Mouse (Mus musculus) limb, embryonic 14.5 days (tissue): ENCODE data around the gene Rpl18. TPM values are rescaled to one million over a fixed set of nuclear protein-coding genes. Genes with fewer than 3 reads are reported as not detected.

Source experiments
- ATAC-seq: fragments of 200-750 bp; cut with Nextera tagmentation; 2 replicates; pipeline ENCODE4 v1.8.0; 2017; ENCODE audit warnings: low read depth, moderate number of reproducible peaks, moderate TSS enrichment; ENCODE audit not compliant: low FRiP score
- DNase-seq: peaks from one replicate; pipeline ENCODE4 v3.0.0-alpha.2; 2015; ENCODE audit warnings: low spot score
- H3K27ac ChIP-seq: fragments of 300-500 bp; sonication (generic); replicated peaks from 2 replicates; pipeline ENCODE4 v1.5.1; 2014; ENCODE audit warnings: low read depth, mild to moderate bottlenecking, low read length, moderate library complexity, mixed read lengths
- H3K27me3 ChIP-seq: fragments of 300-500 bp; sonication (generic); 2 replicates; pipeline ENCODE4 v1.6.1; 2014; ENCODE audit warnings: low read length, mixed read lengths; ENCODE audit not compliant: control insufficient read depth, insufficient read depth
- H3K36me3 ChIP-seq: fragments of 300-500 bp; sonication (generic); 2 replicates; pipeline ENCODE4 v1.6.1; 2014; ENCODE audit warnings: mild to moderate bottlenecking, low read length, moderate library complexity, mixed read lengths; ENCODE audit not compliant: control insufficient read depth, insufficient read depth
- H3K4me1 ChIP-seq: fragments of 300-500 bp; sonication (generic); 2 replicates; pipeline ENCODE4 v1.6.1; 2014; ENCODE audit warnings: antibody characterized with exemption, low read length, mixed read lengths; ENCODE audit not compliant: control insufficient read depth, insufficient read depth
- H3K4me2 ChIP-seq: fragments of 300-500 bp; sonication (generic); replicated peaks from 2 replicates; pipeline ENCODE4 v1.6.1; 2014; ENCODE audit warnings: low read depth, mild to moderate bottlenecking, low read length, moderate library complexity; ENCODE audit not compliant: severe bottlenecking
- H3K4me3 ChIP-seq: fragments of 300-500 bp; sonication (generic); replicated peaks from 2 replicates; pipeline ENCODE4 v1.5.1; 2014; ENCODE audit warnings: low read length
- H3K9ac ChIP-seq: fragments of 300-500 bp; sonication (generic); 2 replicates; pipeline ENCODE4 v1.6.1; 2014; ENCODE audit warnings: mild to moderate bottlenecking, low read depth, low read length, moderate library complexity; ENCODE audit not compliant: severe bottlenecking
- H3K9me3 ChIP-seq: fragments of 300-500 bp; sonication (generic); 2 replicates; pipeline ENCODE4 v1.6.1; 2016; ENCODE audit warnings: low read length; ENCODE audit not compliant: control insufficient read depth
- POLR2A ChIP-seq: fragments of 200-500 bp; IDR thresholded peaks from 2 replicates; pipeline ENCODE4 v1.8.0; 2012; ENCODE audit warnings: inconsistent platforms, mild to moderate bottlenecking, moderate library complexity, borderline replicate concordance; ENCODE audit not compliant: insufficient read depth, insufficient read length; ENCODE audit errors: extremely low read depth
- WGBS: fragments of 180-500 bp; shearing (Covaris S2); extraction: QIAGEN DNeasy Blood & Tissue Kit; methylation state at CpG from one replicate; pipeline ENCODE4 v1.1.7; 2014; 5-methylcytosine and 5-hydroxymethylcytosine counted together
- polyA plus RNA-seq, 2 experiments: library from polyadenylated mRNA; depleted of rRNA in 1 of 2; stranded (reverse) in 1 of 2; unstranded in 1 of 2; fragments of >200 nt; fragmentation: Nextera tagmentation in 1 of 2; extraction: Ambion mirVana in 1 of 2; gene quantifications; 2 replicates each; pipeline versions ENCODE4 v1.2.1 to v1.2.3; 2012 to 2014

The Rpl18 gene
- polyA plus RNA-seq, 2 experiments: 1,196 to 1,246 TPM

- Histone ChIP-seq H3K4me1 (peaks cover 3% of the 10 kb centered on the region; the same call in 1 of the 2 replicates), H3K27ac (no peak overlapping the region), H3K9ac (no peak overlapping the region), H3K4me3 (no peak overlapping the region), H3K9me3 (no peaks in the 10 kb centered on the region), H3K4me2 (no peak overlapping the region), H3K36me3 (no peaks in the 10 kb centered on the region), H3K27me3 (peaks cover 24% of the 10 kb centered on the region)
- ATAC-seq (no peak), DNase-seq (no peak)
- TF ChIP-seq POLR2A: no peak
- 56% methylated on average over 5 of the region's 5 CpGs for WGBS
Observed at GRCm38 (mm10) chr7:45760151-45760550, 44.9 kb downstream of the Rpl18 start.

- Histone ChIP-seq H3K27ac (no peak overlapping the region), H3K4me2 (no peak overlapping the region), H3K4me3 (no peak overlapping the region), H3K27me3 (no peaks in the 10 kb centered on the region), H3K36me3 (no peaks in the 10 kb centered on the region), H3K9ac (no peak overlapping the region), H3K4me1 (peaks cover 2% of the 10 kb centered on the region; the same call in 1 of the 2 replicates), H3K9me3 (no peaks in the 10 kb centered on the region)
- 52% methylated on average over 8 of the region's 8 CpGs for WGBS
- TF ChIP-seq POLR2A: no peak
- ATAC-seq: no peak
- no peak for DNase-seq
Observed at GRCm38 (mm10) chr7:45765995-45766394, 50.7 kb downstream of the Rpl18 start.

GRCm38 (mm10) chr7:45766764-45767163 lies 51.5 kb downstream of the Rpl18 start:
- Histone ChIP-seq H3K9ac (no peak overlapping the region), H3K27ac (no peak overlapping the region), H3K4me1 (peaks cover 2% of the 10 kb centered on the region; the same call in 1 of the 2 replicates), H3K36me3 (no peaks in the 10 kb centered on the region), H3K27me3 (no peaks in the 10 kb centered on the region), H3K4me3 (no peak overlapping the region), H3K4me2 (no peak overlapping the region), H3K9me3 (no peaks in the 10 kb centered on the region)
- DNase-seq (no peak), ATAC-seq (no peak)
- 58% methylated on average over 8 of the region's 8 CpGs for WGBS
- no peak for TF ChIP-seq POLR2A

- WGBS: 87% methylated on average over 6 of the region's 6 CpGs
- Histone ChIP-seq H3K36me3 (no peaks in the 10 kb centered on the region), H3K4me1 (peaks cover 2% of the 10 kb centered on the region; the same call in 1 of the 2 replicates), H3K27ac (no peak overlapping the region), H3K27me3 (no peaks in the 10 kb centered on the region), H3K9me3 (no peaks in the 10 kb centered on the region), H3K4me3 (no peak overlapping the region), H3K9ac (no peak overlapping the region), H3K4me2 (no peak overlapping the region)
- no peak for DNase-seq
- no peak for ATAC-seq
- no peak for TF ChIP-seq POLR2A
Observed at GRCm38 (mm10) chr7:45767500-45767899, 52.2 kb downstream of the Rpl18 start.

Other genes with a start within 250 kb of the Rpl18 start
Only the 30 nearest of the 33 such genes appear.
- gene Dhdh, start 226.7 kb upstream of the Rpl18 start, polyA plus RNA-seq (2012; rRNA removed): 2.4 and 2.9 TPM in 2 replicates
- 2.0 and 2.6 TPM in 2 replicates for gene Dhdh, start 226.7 kb upstream of the Rpl18 start, polyA plus RNA-seq (2014; fragmentation: Nextera tagmentation; extraction: Ambion mirVana)
- gene Nucb1, start 205.1 kb upstream of the Rpl18 start, polyA plus RNA-seq (2012; rRNA removed): 293 and 299 TPM in 2 replicates
- gene Nucb1, start 205.1 kb upstream of the Rpl18 start, polyA plus RNA-seq (2014; fragmentation: Nextera tagmentation; extraction: Ambion mirVana): 239 and 254 TPM in 2 replicates
- 27.5 and 29.8 TPM in 2 replicates for gene Ppp1r15a, start 189.2 kb upstream of the Rpl18 start, polyA plus RNA-seq (2012; rRNA removed)
- 21.2 and 22.1 TPM in 2 replicates for gene Ppp1r15a, start 189.2 kb upstream of the Rpl18 start, polyA plus RNA-seq (2014; fragmentation: Nextera tagmentation; extraction: Ambion mirVana)
- gene Plekha4, start 189.1 kb upstream of the Rpl18 start, polyA plus RNA-seq (2012; rRNA removed): 13.1 and 17.2 TPM in 2 replicates
- gene Plekha4, start 189.1 kb upstream of the Rpl18 start, polyA plus RNA-seq (2014; fragmentation: Nextera tagmentation; extraction: Ambion mirVana): 4.3 and 4.6 TPM in 2 replicates
- 1.1 and 1.2 TPM in 2 replicates for gene Hsd17b14, start 160.6 kb upstream of the Rpl18 start, polyA plus RNA-seq (2012; rRNA removed)
- 0.44 and 0.92 TPM in 2 replicates for gene Hsd17b14, start 160.6 kb upstream of the Rpl18 start, polyA plus RNA-seq (2014; fragmentation: Nextera tagmentation; extraction: Ambion mirVana)
- 67.6 and 71.5 TPM in 2 replicates for gene Bcat2, start 145.3 kb upstream of the Rpl18 start, polyA plus RNA-seq (2012; rRNA removed)
- 57.2 and 60.4 TPM in 2 replicates for gene Bcat2, start 145.3 kb upstream of the Rpl18 start, polyA plus RNA-seq (2014; fragmentation: Nextera tagmentation; extraction: Ambion mirVana)
- gene Fgf21, start 100.0 kb upstream of the Rpl18 start, polyA plus RNA-seq (2012; rRNA removed): 0.58 and 0.73 TPM in 2 replicates
- gene Fgf21, start 100.0 kb upstream of the Rpl18 start, polyA plus RNA-seq (2014; fragmentation: Nextera tagmentation; extraction: Ambion mirVana): 0.43 and 0.66 TPM in 2 replicates
- gene Fut1, start 98.2 kb upstream of the Rpl18 start, polyA plus RNA-seq (2012; rRNA removed): 1.0 and 1.9 TPM in 2 replicates
- gene Fut1, start 98.2 kb upstream of the Rpl18 start, polyA plus RNA-seq (2014; fragmentation: Nextera tagmentation; extraction: Ambion mirVana): 1.2 and 1.8 TPM in 2 replicates
- 0.33 and 0.43 TPM in 2 replicates for gene Izumo1, start 93.6 kb upstream of the Rpl18 start, polyA plus RNA-seq (2012; rRNA removed)
- gene Izumo1, start 93.6 kb upstream of the Rpl18 start, polyA plus RNA-seq (2014; fragmentation: Nextera tagmentation; extraction: Ambion mirVana): 0.39 TPM in 1 of 2 replicates, not detected in the other
- 14.1 and 16.7 TPM in 2 replicates for gene Rasip1, start 88.0 kb upstream of the Rpl18 start, polyA plus RNA-seq (2012; rRNA removed)
- 11.0 and 11.8 TPM in 2 replicates for gene Rasip1, start 88.0 kb upstream of the Rpl18 start, polyA plus RNA-seq (2014; fragmentation: Nextera tagmentation; extraction: Ambion mirVana)
- gene Mamstr, start 75.5 kb upstream of the Rpl18 start, polyA plus RNA-seq (2012; rRNA removed): 34.6 and 43.9 TPM in 2 replicates
- 15.7 and 19.8 TPM in 2 replicates for gene Mamstr, start 75.5 kb upstream of the Rpl18 start, polyA plus RNA-seq (2014; fragmentation: Nextera tagmentation; extraction: Ambion mirVana)
- gene Fut2, start 49.1 kb upstream of the Rpl18 start, polyA plus RNA-seq (2012; rRNA removed): 1.1 and 1.4 TPM in 2 replicates
- 2.2 and 2.9 TPM in 2 replicates for gene Fut2, start 49.1 kb upstream of the Rpl18 start, polyA plus RNA-seq (2014; fragmentation: Nextera tagmentation; extraction: Ambion mirVana)
- gene Ntn5, start 31.4 kb upstream of the Rpl18 start, polyA plus RNA-seq (2012; rRNA removed): 1.3 and 2.1 TPM in 2 replicates
- gene Ntn5, start 31.4 kb upstream of the Rpl18 start, polyA plus RNA-seq (2014; fragmentation: Nextera tagmentation; extraction: Ambion mirVana): 0.59 and 0.86 TPM in 2 replicates
- gene Sec1, start 21.1 kb upstream of the Rpl18 start, polyA plus RNA-seq (2012; rRNA removed): 1.7 and 2.8 TPM in 2 replicates
- 0.46 and 0.92 TPM in 2 replicates for gene Sec1, start 21.1 kb upstream of the Rpl18 start, polyA plus RNA-seq (2014; fragmentation: Nextera tagmentation; extraction: Ambion mirVana)
- gene Car11, start 15.6 kb upstream of the Rpl18 start, polyA plus RNA-seq (2012; rRNA removed): 34.1 and 46.4 TPM in 2 replicates
- 9.5 and 10.6 TPM in 2 replicates for gene Car11, start 15.6 kb upstream of the Rpl18 start, polyA plus RNA-seq (2014; fragmentation: Nextera tagmentation; extraction: Ambion mirVana)
- 15.1 and 16.8 TPM in 2 replicates for gene Dbp, start 10.4 kb upstream of the Rpl18 start, polyA plus RNA-seq (2012; rRNA removed)
- gene Dbp, start 10.4 kb upstream of the Rpl18 start, polyA plus RNA-seq (2014; fragmentation: Nextera tagmentation; extraction: Ambion mirVana): 7.0 and 8.9 TPM in 2 replicates
- 36.9 and 48.5 TPM in 2 replicates for gene Sphk2, start 2.5 kb downstream of the Rpl18 start, polyA plus RNA-seq (2012; rRNA removed)
- 27.5 and 29.2 TPM in 2 replicates for gene Sphk2, start 2.5 kb downstream of the Rpl18 start, polyA plus RNA-seq (2014; fragmentation: Nextera tagmentation; extraction: Ambion mirVana)
- gene Fam83e, start 5.8 kb downstream of the Rpl18 start, polyA plus RNA-seq (2012; rRNA removed): 0.92 and 0.95 TPM in 2 replicates
- 0.30 and 0.48 TPM in 2 replicates for gene Fam83e, start 5.8 kb downstream of the Rpl18 start, polyA plus RNA-seq (2014; fragmentation: Nextera tagmentation; extraction: Ambion mirVana)
- gene Spaca4, start 10.4 kb downstream of the Rpl18 start, polyA plus RNA-seq (2012; rRNA removed): not detected in 2 replicates
- gene Spaca4, start 10.4 kb downstream of the Rpl18 start, polyA plus RNA-seq (2014; fragmentation: Nextera tagmentation; extraction: Ambion mirVana): not detected in 2 replicates
- gene Lmtk3, start 68.3 kb downstream of the Rpl18 start, polyA plus RNA-seq (2012; rRNA removed): 46.2 and 70.5 TPM in 2 replicates
- gene Lmtk3, start 68.3 kb downstream of the Rpl18 start, polyA plus RNA-seq (2014; fragmentation: Nextera tagmentation; extraction: Ambion mirVana): 1.8 and 2.8 TPM in 2 replicates
- gene Sult2b1, start 69.2 kb downstream of the Rpl18 start, polyA plus RNA-seq (2012; rRNA removed): 5.3 and 8.9 TPM in 2 replicates
- 19.0 and 31.7 TPM in 2 replicates for gene Sult2b1, start 69.2 kb downstream of the Rpl18 start, polyA plus RNA-seq (2014; fragmentation: Nextera tagmentation; extraction: Ambion mirVana)
- gene Cyth2, start 99.1 kb downstream of the Rpl18 start, polyA plus RNA-seq (2012; rRNA removed): 100 and 105 TPM in 2 replicates
- 91.7 and 113 TPM in 2 replicates for gene Cyth2, start 99.1 kb downstream of the Rpl18 start, polyA plus RNA-seq (2014; fragmentation: Nextera tagmentation; extraction: Ambion mirVana)
- gene Kcnj14, start 109.3 kb downstream of the Rpl18 start, polyA plus RNA-seq (2012; rRNA removed): 1.7 and 3.5 TPM in 2 replicates
- 1.1 and 1.4 TPM in 2 replicates for gene Kcnj14, start 109.3 kb downstream of the Rpl18 start, polyA plus RNA-seq (2014; fragmentation: Nextera tagmentation; extraction: Ambion mirVana)
- gene Grwd1, start 115.5 kb downstream of the Rpl18 start, polyA plus RNA-seq (2012; rRNA removed): 33.7 and 38.7 TPM in 2 replicates
- 62.4 and 62.9 TPM in 2 replicates for gene Grwd1, start 115.5 kb downstream of the Rpl18 start, polyA plus RNA-seq (2014; fragmentation: Nextera tagmentation; extraction: Ambion mirVana)
- 374 and 521 TPM in 2 replicates for gene Kdelr1, start 157.3 kb downstream of the Rpl18 start, polyA plus RNA-seq (2012; rRNA removed)
- gene Kdelr1, start 157.3 kb downstream of the Rpl18 start, polyA plus RNA-seq (2014; fragmentation: Nextera tagmentation; extraction: Ambion mirVana): 140 and 163 TPM in 2 replicates
- gene Grin2d, start 162.9 kb downstream of the Rpl18 start, polyA plus RNA-seq (2012; rRNA removed): 4.9 and 7.4 TPM in 2 replicates
- gene Grin2d, start 162.9 kb downstream of the Rpl18 start, polyA plus RNA-seq (2014; fragmentation: Nextera tagmentation; extraction: Ambion mirVana): 0.59 and 0.61 TPM in 2 replicates
- gene Syngr4, start 181.3 kb downstream of the Rpl18 start, polyA plus RNA-seq (2012; rRNA removed): 0.49 and 0.83 TPM in 2 replicates
- gene Syngr4, start 181.3 kb downstream of the Rpl18 start, polyA plus RNA-seq (2014; fragmentation: Nextera tagmentation; extraction: Ambion mirVana): 0.53 and 0.99 TPM in 2 replicates
- gene Tmem143, start 181.5 kb downstream of the Rpl18 start, polyA plus RNA-seq (2012; rRNA removed): 17.1 and 22.7 TPM in 2 replicates
- gene Tmem143, start 181.5 kb downstream of the Rpl18 start, polyA plus RNA-seq (2014; fragmentation: Nextera tagmentation; extraction: Ambion mirVana): 3.5 and 4.7 TPM in 2 replicates
- 201 and 274 TPM in 2 replicates for gene Emp3, start 205.9 kb downstream of the Rpl18 start, polyA plus RNA-seq (2012; rRNA removed)
- gene Emp3, start 205.9 kb downstream of the Rpl18 start, polyA plus RNA-seq (2014; fragmentation: Nextera tagmentation; extraction: Ambion mirVana): 318 and 324 TPM in 2 replicates
- 7.1 and 7.9 TPM in 2 replicates for gene Ccdc114, start 208.6 kb downstream of the Rpl18 start, polyA plus RNA-seq (2012; rRNA removed)
- gene Ccdc114, start 208.6 kb downstream of the Rpl18 start, polyA plus RNA-seq (2014; fragmentation: Nextera tagmentation; extraction: Ambion mirVana): 2.5 and 3.1 TPM in 2 replicates